In genomic region chr10:24629086-24629720, GRCm38 (mm10) we compare ENCODE assay signal across 19 mouse cellular contexts. TPM values are rescaled to one million over a fixed set of nuclear protein-coding genes. Genes with fewer than 3 reads are reported as not detected.
DNase-seq lines count a peak whose midpoint lies in the region; ATAC-seq and TF ChIP-seq lines count a peak whose summit lies in the region.
"Had no signal": no experiment of that assay in that cellular context is flagged by ENCODE, and none has a peak within 500 bp of the region (broad histone marks: within the 10 kb centered on the region; RNA-seq: fewer than 3 reads in every experiment).

No protein-coding gene starts in this region.

- no peaks in the 10 kb centered on the region for H3K9me3 ChIP-seq in heart, embryonic 12.5 days (replicated peaks)
- no peaks in the 10 kb centered on the region for H3K9me3 ChIP-seq in lung, embryonic 15.5 days

- no peak for ATAC-seq in heart, embryonic 12.5 days (ENCODE audit: insufficient number of reproducible peaks, low FRiP score)
- ATAC-seq in lung, embryonic 15.5 days (ENCODE audit: borderline replicate concordance, extremely low read depth, low FRiP score, low TSS enrichment) = peak; percentile 60; the same call in 1 of the 2 replicates
- ATAC-seq: hindbrain, embryonic 16.5 days had no signal

- peak overlapping the region; percentile 2; the same call in 1 of the 2 replicates for H3K9ac ChIP-seq in heart, embryonic 12.5 days
- H3K9ac ChIP-seq in lung, embryonic 15.5 days = no peak overlapping the region

- no peak for DNase-seq in heart, postnatal 4 days
- no peak for DNase-seq in lung, postnatal 14 days
- peak; percentile 85 for DNase-seq in large intestine, adult 2 months (ENCODE audit: low read depth, low spot score)
- DNase-seq in ovary, adult 18-20 months (ENCODE audit: low spot score) = no peak
- DNase-seq in B cell, adult 2 months = no peak
- DNase-seq: adrenal gland, adult 8-10 months; cerebellum, adult 9-11 months; gastrocnemius, postnatal 25 days; heart, postnatal 14 days; kidney, postnatal 25 days; midbrain, embryonic 14.5 days; right cerebral cortex, postnatal 4 days; thymus, postnatal 4 days had no signal

- H3K4me1 ChIP-seq in heart, embryonic 12.5 days (replicated peaks) = no peaks in the 10 kb centered on the region; the same call in none of the 2 replicates
- peaks cover 9% of the 10 kb centered on the region for H3K4me1 ChIP-seq in lung, embryonic 15.5 days
- H3K4me1 ChIP-seq in small intestine, adult 2 months (ENCODE audit: control insufficient read depth, insufficient read depth, insufficient read length, low read length) = peaks cover 6% of the 10 kb centered on the region; the same call in 1 of the 2 replicates

- TF ChIP-seq CTCF in small intestine, adult 2 months (IDR thresholded peaks at IDR 0.05; ENCODE audit: extremely low read depth, insufficient read length, insufficient replicate concordance, low read depth, low read length) = no peak

- no peak overlapping the region for H3K4me3 ChIP-seq in heart, embryonic 12.5 days
- H3K4me3 ChIP-seq in lung, embryonic 15.5 days = no peak overlapping the region
- H3K4me3 ChIP-seq in small intestine, adult 2 months (ENCODE audit: low read depth, low read length) = peak overlapping the region; percentile 61
- H3K4me3 ChIP-seq: erythroblast, embryonic 14.5 days; left cerebral cortex, adult 2 months had no signal

- no peaks in the 10 kb centered on the region for H3K27me3 ChIP-seq in heart, embryonic 12.5 days (replicated peaks)
- no peaks in the 10 kb centered on the region for H3K27me3 ChIP-seq in lung, embryonic 15.5 days
- H3K27me3 ChIP-seq in small intestine, adult 2 months (ENCODE audit: control insufficient read depth, insufficient read depth, low read length) = no peaks in the 10 kb centered on the region

- no peaks in the 10 kb centered on the region for H3K36me3 ChIP-seq in heart, embryonic 12.5 days
- no peaks in the 10 kb centered on the region for H3K36me3 ChIP-seq in lung, embryonic 15.5 days
- no peaks in the 10 kb centered on the region for H3K36me3 ChIP-seq in small intestine, adult 2 months (ENCODE audit: control insufficient read depth, insufficient read depth, low read length)

- no peak overlapping the region for H3K27ac ChIP-seq in heart, embryonic 12.5 days (ENCODE audit: poor library complexity, severe bottlenecking)
- H3K27ac ChIP-seq in lung, embryonic 15.5 days = peak overlapping the region; percentile 76
- peak overlapping the region; percentile 94 for H3K27ac ChIP-seq in small intestine, adult 2 months (ENCODE audit: insufficient read depth, low read depth, low read length)
- H3K27ac ChIP-seq: left cerebral cortex, adult 2 months had no signal

- no peak for TF ChIP-seq POLR2A in small intestine, adult 2 months (IDR thresholded peaks at IDR 0.05; ENCODE audit: low read depth, low read length)

- H3K4me2 ChIP-seq in heart, embryonic 12.5 days = peak overlapping the region; percentile 11; the same call in 1 of the 2 replicates
- H3K4me2 ChIP-seq in lung, embryonic 15.5 days = peak overlapping the region; percentile 30; the same call in 1 of the 2 replicates

- WGBS in heart, embryonic 12.5 days = 39% methylated on average over 9 of the region's 9 CpGs
- WGBS in lung, embryonic 15.5 days = 46% methylated on average over 9 of the region's 9 CpGs
- WGBS in large intestine, adult 2 months = 20% methylated on average over 9 of the region's 9 CpGs
- WGBS in small intestine, adult 2 months = 23% methylated on average over 9 of the region's 9 CpGs

RNA-seq across cellular contexts. Expression of gene Ccn2, which starts 34.0 kb away (rescaled TPM):
- 56.8 and 60.1 TPM in 2 replicates for polyA plus RNA-seq in heart, embryonic 12.5 days (2016; fragmentation: Nextera tagmentation; extraction: Ambion mirVana)
- 100 to 1,000 TPM; 160 to 233 TPM for total RNA-seq in heart, postnatal 4 days (2021)
- polyA plus RNA-seq in lung, embryonic 15.5 days (2015; fragmentation: Nextera tagmentation; extraction: Ambion mirVana) = 14.1 and 14.3 TPM in 2 replicates
- 10.5 and 14.0 TPM in 2 replicates for polyA plus RNA-seq in large intestine, adult 2 months (2012; rRNA removed)
- polyA plus RNA-seq in small intestine, adult 2 months (2012; rRNA removed) = 19.5 and 32.6 TPM in 2 replicates
- polyA plus RNA-seq: erythroblast, embryonic 14.5 days had no signal
